Mouse (Mus musculus) skeletal muscle tissue, postnatal 0 days (tissue): ENCODE measurements around the gene Msn. TPM values are rescaled to one million over a fixed set of nuclear protein-coding genes. Genes with fewer than 3 reads are reported as not detected.

Source experiments
- polyA plus RNA-seq: library from polyadenylated mRNA; unstranded; fragments of >200 nt; fragmentation: Nextera tagmentation; extraction: Ambion mirVana; gene quantifications from 2 replicates; pipeline ENCODE4 v1.2.1, GENCODE M21; 2015

The Msn gene
- 55.2 and 65.8 TPM in 2 replicates for polyA plus RNA-seq

DNA sequence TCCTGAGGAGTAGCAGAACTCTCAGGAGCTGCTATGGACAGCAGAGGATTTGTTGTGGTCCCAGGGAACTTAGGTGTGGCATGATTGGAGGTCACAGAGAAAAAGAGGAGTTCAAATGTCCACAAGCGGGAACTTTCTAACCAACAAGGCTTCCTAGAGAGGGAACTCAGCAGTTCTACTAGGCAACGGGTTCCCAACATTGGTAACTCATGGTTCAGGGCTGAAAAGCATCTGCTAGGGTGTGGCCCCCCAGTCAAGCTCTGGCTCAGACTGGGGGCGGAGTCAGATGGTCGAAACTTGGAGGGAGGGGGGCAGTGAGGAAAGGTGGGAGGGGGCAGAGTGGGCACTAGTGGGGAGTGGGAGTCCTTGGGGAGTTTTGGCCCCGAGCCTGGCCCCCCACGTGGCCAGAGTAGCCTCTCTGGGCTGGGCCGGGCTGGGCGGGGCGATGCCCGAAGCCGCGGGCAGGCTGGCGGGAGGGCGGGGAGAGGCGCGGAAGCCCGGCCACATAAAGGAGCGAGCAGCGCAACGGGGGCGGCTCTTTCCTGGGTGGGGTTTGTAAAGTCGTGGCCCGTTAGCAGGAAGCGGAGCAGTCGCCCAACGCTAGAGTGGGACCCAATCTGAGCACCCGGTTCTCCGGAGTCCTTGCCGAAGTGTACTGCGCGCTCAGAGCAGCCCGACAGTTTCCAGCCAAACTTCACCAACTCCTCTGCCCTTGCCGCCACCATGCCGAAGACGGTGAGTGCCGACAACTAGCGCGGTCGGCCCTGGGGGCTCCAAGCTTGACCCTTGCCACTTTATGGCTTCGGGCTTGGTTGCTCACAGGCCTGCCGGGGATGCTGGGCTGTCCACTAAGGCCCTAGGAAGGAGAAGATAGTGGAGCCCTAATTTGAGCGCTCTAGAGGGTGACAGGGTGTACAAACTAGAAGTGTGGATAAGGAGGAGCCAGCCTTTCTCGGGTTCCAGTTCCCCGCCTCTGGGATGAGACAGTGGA is at the start of gene Msn:
TSS of gene Msn (plus strand) at position 534 of the 991 bp plus-strand sequence.

Other genes with a start within 250 kb of the Msn start
- gene Las1l, start 139.1 kb upstream of the Msn start, polyA plus RNA-seq, result 29.7 and 31.0 TPM in 2 replicates
- gene Vsig4, start 197.4 kb downstream of the Msn start, polyA plus RNA-seq, result not detected in 2 replicates